Mouse (Mus musculus): Measurements from ENCODE around the gene Slc25a25. TPM values are rescaled to one million over a fixed set of nuclear protein-coding genes. Genes with fewer than 3 reads are reported as not detected.
"Not testable (repeated sequence)": the region's sequence is repeated elsewhere in the genome, so short reads cannot be mapped to it uniquely, and the experiment has no call there.

Slc25a25 gene
- polyA plus RNA-seq, 1 experiment from 2014 or later, result 24.6 TPM

DNA sequence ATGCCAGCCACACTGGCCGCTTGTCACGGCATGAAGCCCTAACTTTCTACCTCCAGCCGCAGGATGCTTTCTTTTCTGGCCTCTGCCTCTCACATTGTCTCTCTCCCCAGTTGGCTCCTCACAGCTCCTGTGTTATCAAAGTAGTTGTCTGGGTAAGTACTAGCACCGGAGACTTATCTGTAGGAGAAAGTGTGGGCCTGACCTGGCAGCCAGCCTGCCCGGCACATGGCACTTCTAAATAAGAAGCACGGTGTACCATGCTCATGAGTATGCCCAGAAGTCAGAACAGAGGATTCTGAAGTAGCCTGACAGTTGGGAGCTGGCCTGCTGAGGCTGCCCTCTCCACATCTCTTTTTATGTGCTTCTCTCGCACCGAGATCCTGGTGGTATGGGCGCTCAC, 34.9 kb upstream of the Slc25a25 start:
- Histone ChIP-seq H3K27ac (no peak overlapping the region), H3K36me3 (no peaks in the 10 kb centered on the region), H3K4me1 (no peaks in the 10 kb centered on the region), H3K27me3 (no peaks in the 10 kb centered on the region), H3K9me3 (no peaks in the 10 kb centered on the region), H3K4me3 (no peak overlapping the region), H3K9ac (no peak overlapping the region), H3K4me2 (no peak overlapping the region)
- ATAC-seq (ENCODE audit: insufficient number of reproducible peaks, insufficient read depth, low FRiP score, low TSS enrichment, low read depth), result no peak
- 91% methylated on average over 9 of the region's 9 CpGs for WGBS

DNA sequence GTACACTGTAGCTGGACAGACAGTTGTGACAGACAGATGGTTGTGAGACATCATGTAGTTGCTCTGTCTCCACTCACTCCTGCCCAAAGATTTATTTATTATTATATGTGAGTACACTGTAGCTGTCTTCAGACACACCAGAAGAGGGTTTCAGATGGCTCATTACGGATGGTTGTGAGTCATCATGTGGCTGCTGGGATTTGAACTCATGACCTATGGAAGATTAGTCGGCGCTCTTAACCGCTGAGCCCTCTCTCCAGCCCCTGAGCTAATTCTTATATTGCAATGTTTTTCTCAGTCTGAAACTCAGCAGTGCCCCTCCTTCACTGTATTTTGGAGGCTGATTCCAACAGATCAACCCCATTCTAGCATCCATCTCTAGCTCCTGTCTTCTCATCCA, 34.5 kb upstream of the Slc25a25 start:
- H3K27ac ChIP-seq, result no peak overlapping the region
- 84% methylated on average over 4 of the region's 4 CpGs for WGBS
- H3K4me3 ChIP-seq, result no peak overlapping the region
- no peaks in the 10 kb centered on the region for H3K4me1 ChIP-seq
- no peaks in the 10 kb centered on the region for H3K27me3 ChIP-seq
- no peaks in the 10 kb centered on the region for H3K36me3 ChIP-seq
- no peaks in the 10 kb centered on the region for H3K9me3 ChIP-seq
- H3K9ac ChIP-seq, result no peak overlapping the region
- ATAC-seq (ENCODE audit: insufficient number of reproducible peaks, insufficient read depth, low FRiP score, low TSS enrichment, low read depth), result no peak
- H3K4me2 ChIP-seq, result no peak overlapping the region

DNA sequence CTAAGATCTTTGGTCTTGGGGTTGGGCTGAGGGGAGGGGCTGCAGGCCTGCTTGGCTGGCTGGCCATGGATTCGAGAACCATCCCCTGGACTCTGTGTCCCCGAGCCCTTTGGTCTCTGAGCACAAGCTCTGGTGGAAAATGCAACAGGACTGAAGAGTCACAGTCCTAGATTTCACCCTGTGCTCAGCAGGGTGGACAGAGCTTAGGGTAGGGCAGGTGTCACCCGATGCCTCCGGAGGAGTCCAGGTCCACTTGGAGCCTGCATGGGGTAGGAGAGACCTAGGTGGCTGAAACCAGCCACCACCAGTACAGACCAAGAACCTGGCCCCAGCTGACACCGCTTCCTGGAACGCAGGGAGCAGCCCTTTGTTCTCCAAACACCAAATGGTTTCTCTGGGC, 33.7 kb upstream of the Slc25a25 start:
- Histone ChIP-seq H3K27ac (0 out of 2 replicates have a peak overlapping the region, but pooled peaks have one; percentile 44), H3K27me3 (no peaks in the 10 kb centered on the region), H3K9ac (0 out of 2 replicates have a peak overlapping the region, but pooled peaks have one; percentile 32), H3K4me3 (no peak overlapping the region), H3K4me2 (no peak overlapping the region), H3K4me1 (no peaks in the 10 kb centered on the region), H3K9me3 (no peaks in the 10 kb centered on the region), H3K36me3 (no peaks in the 10 kb centered on the region)
- 86% methylated on average over 6 of the region's 6 CpGs for WGBS
- ATAC-seq (ENCODE audit: insufficient number of reproducible peaks, insufficient read depth, low FRiP score, low TSS enrichment, low read depth), result no peak

DNA sequence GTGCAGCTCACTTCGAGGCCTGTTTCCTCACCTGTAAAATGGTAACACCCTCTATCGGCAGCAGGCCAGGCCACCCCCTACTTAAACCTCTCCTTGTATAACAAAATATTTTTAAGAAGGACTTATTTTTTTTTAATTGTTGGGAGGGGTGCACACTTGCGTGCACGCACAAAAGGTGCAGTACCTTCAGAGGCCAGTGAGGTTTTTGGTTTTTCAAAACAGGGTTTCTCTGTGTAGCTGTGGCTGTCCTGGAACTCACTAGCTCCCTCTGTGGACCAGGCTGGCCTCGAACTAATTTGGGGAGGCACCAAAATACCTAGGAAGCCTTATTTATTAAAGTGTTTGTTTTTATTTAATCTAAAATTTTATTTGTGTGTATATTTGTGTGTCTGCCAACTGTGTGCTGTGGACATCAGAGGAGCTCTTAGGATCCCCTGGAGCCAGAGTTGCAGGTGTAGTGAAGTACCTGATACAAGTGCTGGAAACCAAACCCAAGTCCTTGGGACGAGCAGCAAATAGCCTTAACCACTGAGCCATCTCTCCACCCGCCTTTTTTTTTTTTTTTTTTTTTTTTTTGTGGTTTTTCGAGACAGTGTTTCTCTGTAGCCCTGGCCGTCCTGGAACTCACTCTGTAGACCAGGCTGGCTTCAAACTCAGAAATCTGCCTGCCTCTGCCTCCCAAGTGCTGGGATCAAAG, 32.1 kb upstream of the Slc25a25 start:
- ATAC-seq (ENCODE audit: insufficient number of reproducible peaks, insufficient read depth, low FRiP score, low TSS enrichment, low read depth), result no peak
- no peak overlapping the region for H3K4me3 ChIP-seq
- 77% methylated on average over 9 of the region's 9 CpGs for WGBS

DNA sequence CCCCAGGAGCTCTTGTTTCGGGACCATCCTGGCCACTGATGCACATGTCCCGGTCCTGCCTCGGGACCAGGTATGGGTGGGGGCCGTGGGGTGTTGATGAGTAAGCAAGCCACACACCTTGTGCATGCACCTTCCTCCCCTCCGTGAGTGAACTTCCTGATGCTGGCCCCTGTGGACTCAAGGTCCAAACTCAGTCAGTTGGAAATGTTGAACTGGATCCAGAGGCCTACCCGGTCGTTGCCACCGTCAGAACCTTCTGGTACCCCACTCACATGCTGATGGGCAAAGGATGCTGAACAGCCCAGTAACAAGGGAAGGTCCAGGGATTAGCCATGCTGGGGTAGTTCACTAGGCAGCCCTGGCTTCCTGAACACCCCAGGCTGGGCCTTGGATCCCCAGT, 31.1 kb upstream of the Slc25a25 start:
- peaks cover 17% of the 10 kb centered on the region; the same call in 1 of the 2 replicates for H3K9me3 ChIP-seq
- H3K9ac ChIP-seq, result no peak overlapping the region
- H3K27ac ChIP-seq, result no peak overlapping the region; the same call in 1 of the 2 replicates
- H3K4me3 ChIP-seq, result no peak overlapping the region
- no peak for ATAC-seq (ENCODE audit: insufficient number of reproducible peaks, insufficient read depth, low FRiP score, low TSS enrichment, low read depth)
- no peaks in the 10 kb centered on the region for H3K4me1 ChIP-seq
- no peaks in the 10 kb centered on the region for H3K36me3 ChIP-seq
- no peak overlapping the region for H3K4me2 ChIP-seq
- WGBS, result 89% methylated on average over 8 of the region's 8 CpGs
- H3K27me3 ChIP-seq, result no peaks in the 10 kb centered on the region

More for the DNA sequence above, 32.1 kb upstream of the Slc25a25 start:
- H3K36me3 ChIP-seq, result no peaks in the 10 kb centered on the region
- H3K9ac ChIP-seq, result no peak overlapping the region
- H3K27me3 ChIP-seq, result no peaks in the 10 kb centered on the region
- H3K4me2 ChIP-seq, result no peak overlapping the region
- no peaks in the 10 kb centered on the region for H3K4me1 ChIP-seq
- peaks cover 12% of the 10 kb centered on the region; the same call in 1 of the 2 replicates for H3K9me3 ChIP-seq
- H3K27ac ChIP-seq, result no peak overlapping the region

DNA sequence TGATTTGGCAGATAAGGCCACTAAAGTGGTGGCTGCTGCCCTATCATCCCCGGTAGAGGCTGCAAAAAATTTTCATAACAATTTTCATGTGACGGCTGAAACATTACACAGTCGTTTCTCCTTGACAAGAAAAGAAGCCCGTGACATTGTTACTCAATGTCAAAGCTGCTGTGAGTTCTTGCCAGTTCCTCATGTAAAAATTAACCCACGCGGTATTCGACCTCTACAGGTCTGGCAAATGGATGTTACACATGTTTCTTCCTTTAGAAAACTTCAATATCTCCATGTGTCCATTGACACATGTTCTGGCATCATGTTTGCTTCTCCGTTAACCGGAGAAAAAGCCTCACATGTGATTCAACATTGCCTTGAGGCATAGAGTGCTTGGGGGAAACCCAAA, 24.1 kb upstream of the Slc25a25 start:
- H3K9ac ChIP-seq; H3K4me1 ChIP-seq; H3K27ac ChIP-seq; H3K36me3 ChIP-seq; H3K4me3 ChIP-seq; ATAC-seq (ENCODE audit: insufficient number of reproducible peaks, insufficient read depth, low FRiP score, low TSS enrichment, low read depth); H3K27me3 ChIP-seq; H3K4me2 ChIP-seq: not testable (repeated sequence)
- 83% methylated on average over 5 of the region's 9 CpGs for WGBS
- H3K9me3 ChIP-seq, result peaks cover 17% of the 10 kb centered on the region; the same call in 1 of the 2 replicates

DNA sequence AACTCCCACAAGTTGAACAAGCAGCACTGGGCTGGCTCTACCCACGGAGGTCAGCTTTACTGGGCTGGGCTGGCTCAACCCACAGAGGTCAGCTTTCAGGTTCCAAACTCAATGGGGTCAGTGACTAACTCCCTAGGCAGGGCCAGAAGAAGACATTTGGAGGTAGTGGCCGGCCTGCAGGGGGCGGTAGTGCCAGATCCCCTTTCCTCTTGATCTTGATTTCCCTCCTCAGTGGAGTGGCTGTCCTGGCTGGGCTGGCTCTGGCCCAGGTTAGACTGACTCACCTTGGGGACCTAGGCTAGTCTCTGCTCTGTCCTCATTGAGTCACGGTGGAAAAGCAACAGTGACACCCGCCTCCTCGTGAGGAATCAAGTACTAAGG, 20.4 kb upstream of the Slc25a25 start:
- ATAC-seq (ENCODE audit: insufficient number of reproducible peaks, insufficient read depth, low FRiP score, low TSS enrichment, low read depth), result no peak
- H3K4me3 ChIP-seq, result no peak overlapping the region
- no peak overlapping the region for H3K9ac ChIP-seq
- 84% methylated on average over 6 of the region's 6 CpGs for WGBS
- H3K4me2 ChIP-seq, result no peak overlapping the region
- H3K36me3 ChIP-seq, result no peaks in the 10 kb centered on the region
- no peak overlapping the region for H3K27ac ChIP-seq
- H3K9me3 ChIP-seq, result no peaks in the 10 kb centered on the region
- no peaks in the 10 kb centered on the region for H3K27me3 ChIP-seq
- H3K4me1 ChIP-seq, result no peaks in the 10 kb centered on the region

DNA sequence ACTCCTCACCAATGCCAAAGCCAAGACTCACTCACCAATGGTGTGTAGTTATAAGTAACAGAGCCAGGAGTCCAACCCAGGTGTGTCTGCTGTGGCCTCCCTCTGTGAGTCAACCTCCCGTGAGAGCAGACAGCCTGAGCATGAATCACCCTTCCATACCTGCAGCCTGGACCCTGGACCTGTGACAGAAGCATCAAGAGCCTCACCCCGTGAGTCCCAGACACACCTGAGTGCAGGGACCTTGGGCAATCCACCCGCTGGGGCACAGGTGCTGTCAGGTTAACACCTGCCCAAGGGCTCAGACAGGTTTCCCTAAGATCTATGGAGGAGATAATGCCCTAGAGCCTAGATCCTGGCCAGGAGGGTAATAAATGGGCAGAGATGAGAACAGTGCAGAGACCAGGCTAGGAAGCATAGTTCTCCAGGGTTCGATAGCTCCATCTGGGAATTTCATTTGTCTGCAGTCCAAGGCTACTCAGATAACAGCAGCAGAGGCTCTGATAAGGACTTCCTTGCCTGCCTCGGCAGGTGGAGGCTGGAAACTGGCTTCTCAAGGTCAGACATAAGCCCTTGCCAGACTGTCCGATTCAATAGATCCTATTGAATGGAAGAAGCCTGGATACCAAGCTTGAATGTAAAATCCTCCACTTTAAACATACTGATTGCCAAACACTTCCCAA, 19.9 kb upstream of the Slc25a25 start:
- Histone ChIP-seq H3K9me3 (no peaks in the 10 kb centered on the region), H3K9ac (no peak overlapping the region), H3K36me3 (no peaks in the 10 kb centered on the region), H3K4me3 (no peak overlapping the region), H3K27me3 (no peaks in the 10 kb centered on the region), H3K4me2 (no peak overlapping the region), H3K27ac (no peak overlapping the region), H3K4me1 (no peaks in the 10 kb centered on the region)
- ATAC-seq (ENCODE audit: insufficient number of reproducible peaks, insufficient read depth, low FRiP score, low TSS enrichment, low read depth), result no peak
- 85% methylated on average over 6 of the region's 6 CpGs for WGBS

DNA sequence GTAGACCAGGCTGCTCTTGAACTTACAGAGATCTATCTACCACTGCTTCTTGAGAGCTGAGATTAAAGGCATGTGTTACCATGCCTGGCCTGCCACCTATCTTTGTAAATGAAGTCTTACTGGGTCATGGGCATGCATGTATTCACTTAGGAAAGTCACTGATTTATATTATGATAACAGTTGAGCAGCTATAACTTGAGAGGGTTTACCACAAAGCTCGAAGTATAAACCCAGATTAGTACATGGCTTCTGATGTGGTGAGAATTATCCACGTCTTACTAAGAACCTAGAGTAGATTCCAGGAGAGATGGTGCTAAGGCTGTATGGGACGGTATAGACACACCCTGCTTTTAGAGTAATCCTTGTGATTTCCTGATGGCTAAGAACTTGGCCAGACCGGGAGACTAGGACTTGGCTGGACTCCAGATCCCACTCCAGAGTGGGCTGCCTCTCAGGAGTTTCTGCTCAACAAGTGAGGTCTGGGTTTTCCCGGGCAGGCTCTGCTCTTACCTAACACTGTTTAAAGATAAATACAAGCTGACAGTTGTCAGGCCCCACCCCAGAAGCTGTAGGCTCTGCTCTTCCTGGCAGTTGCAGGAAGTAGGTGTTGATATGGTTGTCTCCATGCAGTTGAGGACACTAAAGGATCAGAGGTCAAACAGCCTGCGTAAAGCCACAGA, 13.1 kb upstream of the Slc25a25 start:
- peak; percentile 62; the same call in 1 of the 2 replicates for ATAC-seq (ENCODE audit: insufficient number of reproducible peaks, insufficient read depth, low FRiP score, low TSS enrichment, low read depth)
- Histone ChIP-seq H3K9me3 (no peaks in the 10 kb centered on the region), H3K4me2 (no peak overlapping the region), H3K36me3 (no peaks in the 10 kb centered on the region), H3K27ac (no peak overlapping the region), H3K27me3 (no peaks in the 10 kb centered on the region), H3K9ac (no peak overlapping the region), H3K4me1 (peaks cover 13% of the 10 kb centered on the region), H3K4me3 (no peak overlapping the region)
- 56% methylated on average over 6 of the region's 6 CpGs for WGBS

DNA sequence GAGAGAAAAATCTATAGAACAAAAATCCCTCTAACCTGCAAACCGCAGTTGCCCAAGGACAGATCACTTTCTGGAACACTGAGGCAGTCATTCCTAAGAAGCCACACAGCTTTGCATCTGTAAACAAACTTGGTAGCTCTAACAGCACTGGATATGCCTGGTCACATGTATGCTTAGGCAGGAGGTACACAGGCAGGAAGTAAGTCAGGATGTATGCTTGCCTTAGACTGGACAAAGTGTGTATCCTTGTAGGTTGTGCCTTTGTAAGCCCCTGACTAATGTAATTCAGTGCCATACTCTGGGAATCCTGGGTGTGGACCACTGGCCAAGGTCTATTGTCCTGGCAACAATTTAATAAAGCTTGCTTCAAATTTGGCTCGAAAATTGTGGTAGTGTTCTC, 12.5 kb upstream of the Slc25a25 start:
- no peaks in the 10 kb centered on the region for H3K27me3 ChIP-seq
- peaks cover 13% of the 10 kb centered on the region for H3K4me1 ChIP-seq
- H3K27ac ChIP-seq, result no peak overlapping the region
- 74% methylated on average over 2 of the region's 2 CpGs for WGBS
- H3K9ac ChIP-seq, result no peak overlapping the region
- H3K4me2 ChIP-seq, result no peak overlapping the region
- no peaks in the 10 kb centered on the region for H3K9me3 ChIP-seq
- no peak overlapping the region for H3K4me3 ChIP-seq
- no peaks in the 10 kb centered on the region for H3K36me3 ChIP-seq
- no peak for ATAC-seq (ENCODE audit: insufficient number of reproducible peaks, insufficient read depth, low FRiP score, low TSS enrichment, low read depth)

DNA sequence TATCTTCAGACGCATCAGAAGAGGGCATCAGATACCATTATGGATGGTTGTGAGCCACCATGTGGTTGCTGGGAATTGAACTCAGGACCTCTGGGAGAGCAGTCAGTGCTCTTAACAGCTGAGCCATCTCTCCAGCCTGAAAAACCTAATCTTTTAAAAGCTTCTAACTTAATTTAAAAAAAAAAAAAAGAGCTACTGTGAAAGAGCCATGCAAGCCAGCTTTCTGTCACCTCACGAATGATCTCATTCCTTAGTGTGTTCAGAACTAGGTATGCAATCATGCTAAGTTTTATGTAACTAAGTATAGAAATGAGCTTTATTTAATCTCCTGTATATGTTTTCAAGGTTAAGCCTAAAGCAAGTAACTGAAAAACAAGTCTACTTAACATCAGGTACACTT, 8.4 kb upstream of the Slc25a25 start:
- H3K9me3 ChIP-seq, result no peaks in the 10 kb centered on the region
- H3K36me3 ChIP-seq, result peaks cover 17% of the 10 kb centered on the region
- H3K4me2 ChIP-seq, result no peak overlapping the region
- peaks cover 10% of the 10 kb centered on the region for H3K4me1 ChIP-seq
- WGBS, result 96% methylated on average over 2 of the region's 2 CpGs
- ATAC-seq (ENCODE audit: insufficient number of reproducible peaks, insufficient read depth, low FRiP score, low TSS enrichment, low read depth), result no peak
- H3K4me3 ChIP-seq, result no peak overlapping the region
- H3K27me3 ChIP-seq, result no peaks in the 10 kb centered on the region
- no peak overlapping the region for H3K9ac ChIP-seq
- no peak overlapping the region for H3K27ac ChIP-seq

DNA sequence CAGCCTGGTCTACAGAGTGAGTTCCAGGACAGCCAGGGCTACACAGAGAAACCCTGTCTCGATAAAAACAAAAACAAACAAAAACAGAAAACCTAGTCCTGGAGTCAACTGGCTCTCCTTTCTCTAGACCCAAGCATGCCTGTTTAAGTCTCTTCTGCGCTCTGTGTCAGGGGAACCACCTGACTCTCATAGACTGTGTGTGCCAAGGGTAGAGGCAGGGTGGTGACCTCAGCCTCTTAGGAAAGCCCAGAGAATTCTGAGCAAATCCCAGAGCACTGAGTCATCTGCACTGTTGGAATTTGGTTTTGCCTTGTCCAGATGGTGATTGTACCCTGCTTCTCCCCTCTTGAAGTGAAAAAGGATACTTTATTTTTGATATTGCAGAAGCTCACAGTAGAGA, 7.1 kb upstream of the Slc25a25 start:
- no peak overlapping the region for H3K4me3 ChIP-seq
- no peaks in the 10 kb centered on the region for H3K9me3 ChIP-seq
- H3K27me3 ChIP-seq, result no peaks in the 10 kb centered on the region
- peaks cover 19% of the 10 kb centered on the region for H3K36me3 ChIP-seq
- ATAC-seq (ENCODE audit: insufficient number of reproducible peaks, insufficient read depth, low FRiP score, low TSS enrichment, low read depth), result no peak
- H3K27ac ChIP-seq, result no peak overlapping the region
- no peak overlapping the region for H3K4me2 ChIP-seq
- H3K4me1 ChIP-seq, result peaks cover 16% of the 10 kb centered on the region
- 83% methylated on average over 2 of the region's 2 CpGs for WGBS
- no peak overlapping the region for H3K9ac ChIP-seq

Measured in embryonic facial prominence, embryonic 13.5 days (tissue).